Mouse (Mus musculus) cerebral cortex, adult 2 months (tissue): ENCODE results near the gene Gm49395.

Experiments
- WGBS: fragments of 180-500 bp; shearing (Covaris S2); methylation state at CpG from one replicate; pipeline ENCODE4 v1.1.7; 2018; 5-methylcytosine and 5-hydroxymethylcytosine counted together

Gene Gm49395

GRCm38 (mm10) chr13:115099381-115099780, 2.3 kb downstream of the Gm49395 start:
- WGBS: 81% methylated on average over 9 of the region's 9 CpGs

GRCm38 (mm10) chr13:115098227-115098626, 3.5 kb downstream of the Gm49395 start:
- 86% methylated on average over 3 of the region's 3 CpGs for WGBS

GRCm38 (mm10) chr13:115096965-115097364, 4.8 kb downstream of the Gm49395 start:
- WGBS: 39% methylated on average over 5 of the region's 5 CpGs

GRCm38 (mm10) chr13:115096216-115096615, 5.5 kb downstream of the Gm49395 start:
- WGBS: 50% methylated on average over 2 of the region's 2 CpGs

DNA sequence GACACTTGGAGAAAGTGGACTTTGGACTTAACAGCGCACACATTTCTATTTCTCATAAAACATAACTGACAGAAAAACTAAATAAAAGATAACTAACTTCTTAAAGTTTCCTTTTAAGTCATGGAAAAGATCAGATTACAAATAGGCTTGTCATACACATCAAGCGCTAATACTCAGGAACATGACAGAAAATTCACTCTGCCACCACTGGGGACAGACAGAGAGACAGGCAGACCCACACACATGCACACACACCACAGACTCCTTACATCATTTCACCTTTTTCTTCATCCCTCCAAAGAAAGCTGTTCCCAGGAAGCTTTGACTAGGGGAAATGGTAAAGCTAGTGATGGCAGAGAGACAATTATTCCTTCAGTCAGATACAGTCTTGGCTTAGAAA, 6.3 kb downstream of the Gm49395 start:
- 96% methylated on average over 2 of the region's 2 CpGs for WGBS

- 64% methylated on average over 3 of the region's 3 CpGs for WGBS
Observed at GRCm38 (mm10) chr13:115091511-115091910, 10.2 kb downstream of the Gm49395 start.

DNA sequence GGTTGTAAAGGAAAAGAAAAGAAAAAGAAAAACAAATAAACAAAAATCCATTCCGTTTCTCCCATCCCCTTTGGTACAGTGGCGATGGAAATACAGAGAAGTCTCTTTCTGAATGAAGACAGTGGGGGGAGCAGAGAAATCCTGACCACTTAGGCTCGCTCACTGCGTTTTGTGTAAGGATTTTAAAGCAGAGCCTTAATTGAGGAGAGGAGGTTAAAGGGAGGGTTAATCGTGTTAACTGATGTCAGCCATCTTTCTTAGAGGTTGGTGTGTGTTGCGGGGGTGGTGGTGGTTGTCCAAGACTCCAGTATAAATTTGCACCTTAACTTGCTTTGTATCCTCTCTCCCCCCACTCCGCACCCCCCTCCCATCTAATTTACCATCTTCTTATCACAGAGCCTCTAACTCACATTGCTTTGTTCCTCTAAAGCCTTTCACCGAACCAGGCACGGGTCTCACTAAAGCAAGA, 10.7 kb downstream of the Gm49395 start:
- 39% methylated on average over 9 of the region's 9 CpGs for WGBS

- under 1% methylated on average over 60 of the region's 60 CpGs for WGBS
Observed at GRCm38 (mm10) chr13:115090069-115090976, 11.4 kb downstream of the Gm49395 start, which contains the start of gene Pelo. TSS of gene Pelo (minus strand) at chr13:115090186.

- WGBS: 7% methylated on average over 34 of the region's 35 CpGs
Observed at GRCm38 (mm10) chr13:115089395-115090025, 12.2 kb downstream of the Gm49395 start.

DNA sequence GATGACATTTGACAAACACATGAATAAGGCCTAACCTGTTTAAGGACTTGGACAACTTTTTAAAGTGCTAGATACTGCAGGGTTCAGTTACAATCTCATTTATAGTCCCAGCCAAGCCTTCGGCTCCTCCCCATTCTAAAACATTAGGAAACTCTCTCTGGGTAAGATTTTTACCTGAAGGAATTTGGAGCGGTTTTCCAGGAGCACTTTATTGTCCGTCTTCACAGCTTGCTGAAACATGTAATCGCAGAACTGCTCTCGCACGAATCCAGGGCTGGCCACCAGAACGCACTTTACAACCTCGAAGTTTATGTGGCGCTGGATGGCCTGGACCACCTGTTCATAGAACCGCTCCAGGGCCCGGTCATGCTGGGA, 12.7 kb downstream of the Gm49395 start:
- 63% methylated on average over 11 of the region's 11 CpGs for WGBS

- 76% methylated on average over 6 of the region's 6 CpGs for WGBS
Observed at GRCm38 (mm10) chr13:115085974-115086373, 15.7 kb downstream of the Gm49395 start.

- WGBS: 96% methylated on average over 7 of the region's 7 CpGs
Observed at GRCm38 (mm10) chr13:115082339-115082738, 19.4 kb downstream of the Gm49395 start.

GRCm38 (mm10) chr13:115079996-115080585, 21.6 kb downstream of the Gm49395 start:
- WGBS: 91% methylated on average over 3 of the region's 3 CpGs

- WGBS: 76% methylated on average over 6 of the region's 6 CpGs
Observed at GRCm38 (mm10) chr13:115078997-115079685, 22.6 kb downstream of the Gm49395 start.

DNA sequence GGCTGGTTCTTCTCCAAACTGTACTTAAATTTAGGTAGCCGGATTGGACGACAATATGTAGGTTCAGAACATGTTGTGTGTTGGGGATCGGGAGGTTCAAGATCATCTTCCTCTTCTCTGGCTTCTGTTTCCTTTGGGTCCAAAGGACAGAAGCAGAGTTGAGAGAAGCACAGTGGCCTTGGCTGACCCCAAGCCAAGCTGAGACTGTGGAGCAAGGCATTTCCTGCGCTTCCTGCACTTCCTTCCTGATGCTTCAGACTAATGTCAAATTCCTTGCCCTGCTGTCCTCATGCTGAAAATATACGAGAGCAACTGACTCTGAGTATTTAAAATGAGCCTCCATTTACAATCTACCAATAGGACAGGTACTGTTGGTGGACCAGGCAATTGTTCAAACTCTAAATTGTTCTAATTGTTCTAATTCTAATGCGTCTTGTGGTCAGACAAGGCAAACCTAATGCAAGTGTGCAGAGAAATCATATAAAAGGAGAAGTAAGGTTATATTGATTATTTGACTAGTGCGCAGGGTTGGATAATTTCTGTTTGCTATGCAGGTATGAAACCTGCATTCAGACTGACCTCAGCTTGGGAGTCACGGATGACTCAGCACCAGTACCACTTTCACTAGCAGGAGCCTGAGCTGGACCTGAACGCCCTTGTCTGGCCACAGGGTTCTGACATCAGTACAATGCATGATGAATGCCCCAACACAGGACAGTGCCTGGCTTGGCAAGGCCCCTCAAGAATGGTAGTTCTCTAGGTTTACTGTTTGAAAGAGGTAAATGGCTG, 24.2 kb downstream of the Gm49395 start:
- WGBS: 80% methylated on average over 9 of the region's 9 CpGs

DNA sequence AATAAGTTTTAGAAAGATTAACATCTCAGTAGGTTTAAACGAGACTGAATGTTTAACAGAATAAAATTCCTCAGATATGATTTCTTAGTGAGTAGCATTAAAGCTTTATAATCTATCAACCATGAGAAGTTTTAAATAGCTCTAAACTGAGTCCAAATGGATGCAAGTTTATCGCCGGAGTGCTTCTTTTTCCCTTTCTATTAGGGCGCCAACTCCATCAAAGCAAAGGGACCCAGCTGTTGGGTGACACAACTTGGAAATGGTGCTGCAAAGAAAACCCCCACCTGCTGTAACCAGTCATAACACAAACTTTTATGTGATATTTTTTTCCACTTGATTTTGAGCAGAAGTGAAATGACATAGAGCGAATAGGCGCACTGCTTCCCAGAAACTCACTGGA, 29.3 kb downstream of the Gm49395 start:
- WGBS: 82% methylated on average over 6 of the region's 6 CpGs

GRCm38 (mm10) chr13:115071431-115071830, 30.3 kb downstream of the Gm49395 start:
- 84% methylated on average over 3 of the region's 3 CpGs for WGBS

GRCm38 (mm10) chr13:115067968-115068330, 33.8 kb downstream of the Gm49395 start:
- WGBS: 89% methylated on average over 1 of the region's 1 CpGs

DNA sequence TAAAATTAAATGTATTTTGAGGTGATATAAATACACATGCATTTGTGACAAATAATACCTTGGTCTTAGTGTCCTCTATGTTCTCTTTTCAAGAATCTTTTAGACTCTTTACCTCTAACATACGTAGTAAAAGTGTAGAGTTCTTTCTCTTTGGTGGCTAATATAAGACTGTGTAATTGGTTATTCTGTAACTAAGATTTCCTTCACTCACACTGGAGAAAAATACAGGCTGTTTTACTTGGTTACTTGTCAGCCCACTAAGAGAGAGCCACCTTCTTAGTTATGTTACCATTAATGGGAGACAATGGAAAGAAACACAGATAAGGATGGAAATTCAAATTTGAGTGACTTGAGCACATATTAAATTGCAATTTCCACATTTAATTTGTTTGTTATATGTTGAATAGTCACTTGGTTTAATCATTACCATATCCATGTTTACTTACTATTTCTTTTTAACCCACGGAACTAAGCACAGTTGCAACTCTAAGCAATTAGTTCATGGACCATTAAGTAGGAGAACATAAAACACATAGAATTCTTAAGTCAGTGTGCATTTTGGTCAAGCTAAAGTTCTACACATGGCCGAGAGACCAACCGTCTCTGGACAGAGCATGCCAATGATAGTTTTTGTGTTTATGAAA, 34.3 kb downstream of the Gm49395 start:
- 91% methylated on average over 4 of the region's 4 CpGs for WGBS

DNA sequence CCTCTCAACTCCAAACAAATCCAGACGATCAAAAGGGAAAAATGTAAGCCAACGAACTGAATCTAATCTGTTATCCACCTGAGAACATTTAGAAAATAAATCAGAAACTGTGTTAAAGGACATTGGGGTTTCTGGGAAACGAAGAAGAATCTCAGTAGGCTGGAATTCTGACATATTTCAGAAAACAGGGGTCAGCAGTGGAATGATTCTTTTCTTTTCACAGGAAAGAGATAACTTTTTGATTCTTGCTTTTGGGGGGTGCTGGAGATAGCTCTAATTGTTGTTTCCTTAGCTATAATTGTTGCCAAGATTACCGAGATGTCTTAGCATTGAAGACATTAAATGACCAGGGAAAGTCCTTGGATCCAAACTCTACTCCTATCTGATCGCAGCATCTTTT, 44.2 kb downstream of the Gm49395 start:
- 81% methylated on average over 5 of the region's 5 CpGs for WGBS

DNA sequence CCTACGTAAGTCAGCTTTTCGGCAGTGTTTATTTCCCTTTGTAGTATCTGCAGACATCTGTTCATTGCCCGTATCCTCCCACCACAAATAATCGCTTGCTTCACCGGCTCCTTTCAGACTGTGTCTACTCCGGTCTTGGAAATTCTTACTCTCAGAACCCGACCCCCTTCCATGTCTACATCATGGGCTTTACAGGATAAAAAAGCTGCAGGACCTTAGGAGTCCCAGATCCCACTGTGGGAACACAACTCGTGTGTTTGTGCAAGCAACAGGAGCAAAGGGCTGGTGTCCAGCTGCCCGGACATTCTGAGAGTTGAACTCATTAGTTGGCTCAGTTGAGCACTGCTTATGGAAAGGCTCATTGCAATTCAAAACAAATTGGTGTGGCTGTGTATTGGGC, 46.9 kb downstream of the Gm49395 start:
- WGBS: 30% methylated on average over 9 of the region's 9 CpGs
